Mouse (Mus musculus) heart, adult 18-20 months (tissue): ENCODE measurements around the gene Sptssb. TPM values are rescaled to one million over a fixed set of nuclear protein-coding genes. Genes with fewer than 3 reads are reported as not detected.

ENCODE experiments used
- DNase-seq, 2 experiments: peaks; one replicate each; pipeline ENCODE4 v3.0.0; 2021 to 2022; ENCODE audit warnings: mixed read lengths in 1 of 2
- total RNA-seq, 2 experiments: library from RNA; stranded (reverse); gene quantifications; 2 replicates each; pipeline ENCODE4 v1.2.3; 2021

Gene Sptssb
- total RNA-seq, 2 experiments from 2014 or later, result not detected

DNA sequence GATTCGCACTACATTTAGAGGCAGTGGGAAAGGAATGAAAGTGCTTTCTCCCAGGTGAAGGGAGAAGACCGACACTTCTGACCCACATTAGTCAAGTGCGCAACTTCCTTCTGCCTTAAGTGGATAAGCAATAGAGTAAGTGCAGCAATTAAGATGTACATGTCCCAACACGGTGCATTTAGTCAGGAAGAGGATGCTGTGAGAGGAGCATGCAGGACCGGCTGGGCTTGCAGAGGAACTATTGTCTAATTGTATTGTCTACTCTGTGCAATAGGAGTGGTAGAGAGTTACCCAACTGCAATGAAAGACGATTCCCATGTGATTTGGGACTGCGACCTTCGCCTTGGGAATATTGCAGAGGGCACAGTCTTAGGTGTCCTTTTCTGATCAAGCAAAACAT is 30.2 kb downstream of the Sptssb start:
- no peak for DNase-seq

DNA sequence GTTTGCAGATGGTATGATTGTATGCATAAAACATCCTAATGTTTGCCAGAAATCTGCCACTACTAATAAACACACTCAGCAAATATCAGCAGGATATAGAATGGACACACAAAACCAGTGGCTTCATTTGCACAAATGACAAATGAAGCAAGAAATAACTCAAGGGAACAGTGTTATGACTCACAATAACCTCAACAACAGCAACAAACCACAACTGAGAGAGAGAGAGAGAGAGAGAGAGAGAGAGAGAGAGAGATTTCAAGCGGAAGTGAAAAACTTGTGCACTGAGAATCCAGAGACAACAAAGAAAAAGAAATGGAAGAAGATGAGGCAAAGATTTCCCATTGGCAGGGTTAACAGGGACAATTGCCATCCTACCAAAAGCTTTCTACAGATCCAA is 35.2 kb downstream of the Sptssb start:
- DNase-seq, result no peak

DNA sequence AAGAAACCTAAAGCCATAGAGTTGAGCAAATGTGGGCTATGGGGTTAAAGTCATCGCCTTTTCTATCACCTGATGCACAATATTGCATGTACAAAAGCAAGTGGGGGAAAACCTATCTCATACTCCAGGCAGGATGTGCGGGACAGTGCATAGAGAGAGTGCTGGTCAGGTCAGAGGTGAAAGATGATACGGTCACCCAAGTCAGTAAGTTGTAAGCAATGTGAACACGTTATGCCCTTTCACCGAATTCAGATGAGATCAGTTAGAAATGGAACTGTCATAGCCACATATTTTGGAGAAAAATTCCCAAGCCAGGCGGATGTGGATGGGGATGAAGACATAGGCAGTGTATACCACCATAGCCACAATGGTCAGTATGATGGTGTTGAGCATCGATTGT is 39.1 kb downstream of the Sptssb start:
- DNase-seq, result no peak

DNA sequence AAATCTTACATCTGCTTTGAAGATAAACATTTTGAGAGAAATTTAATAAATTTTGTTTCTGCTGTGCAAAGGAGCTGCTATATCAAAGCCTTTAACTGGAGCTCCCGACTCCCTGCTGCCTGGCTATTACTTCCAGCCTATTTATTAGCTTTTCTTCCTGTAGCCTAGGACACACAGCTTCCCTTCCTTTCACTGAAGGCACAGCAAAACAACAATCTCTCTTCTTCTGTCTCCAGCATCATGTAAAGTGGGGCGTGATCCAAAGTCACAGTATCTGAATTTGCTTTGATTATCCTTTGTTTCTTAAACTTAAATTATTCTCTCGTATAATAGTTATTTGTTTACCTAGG is 39.9 kb downstream of the Sptssb start:
- DNase-seq, result no peak

DNA sequence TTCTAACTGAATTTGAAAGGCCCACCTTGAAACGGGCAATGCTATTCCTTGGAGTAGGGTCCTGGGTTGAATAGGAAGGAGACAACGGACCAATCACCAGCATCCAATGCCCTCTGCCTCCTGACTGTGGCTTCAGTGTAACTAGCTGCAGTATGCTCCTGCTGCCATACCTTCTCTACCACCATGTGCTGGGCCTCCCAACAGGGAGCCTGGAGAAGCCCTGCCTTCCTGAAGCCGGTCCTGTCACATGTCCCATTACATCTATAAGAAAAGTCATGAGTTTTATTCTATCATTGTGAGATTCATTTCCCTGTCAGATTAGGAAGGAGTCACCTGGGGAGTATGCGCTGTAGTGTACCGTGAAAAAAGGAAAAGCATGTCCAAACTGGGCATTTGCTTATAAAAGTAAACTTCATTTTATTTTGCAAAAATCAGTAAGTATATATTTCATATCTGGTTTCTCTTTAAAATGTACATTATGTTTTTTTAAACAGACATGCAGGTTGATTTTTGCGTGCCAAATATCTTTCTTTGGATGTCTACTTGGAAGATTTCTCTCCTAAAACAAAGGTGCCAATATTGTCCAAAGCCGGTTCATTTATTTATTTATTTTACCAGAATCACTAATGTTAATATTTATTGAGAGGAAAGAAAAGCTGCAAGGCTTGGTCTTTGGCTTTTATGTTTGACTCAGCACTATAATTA is 40.4 kb downstream of the Sptssb start:
- no peak for DNase-seq

DNA sequence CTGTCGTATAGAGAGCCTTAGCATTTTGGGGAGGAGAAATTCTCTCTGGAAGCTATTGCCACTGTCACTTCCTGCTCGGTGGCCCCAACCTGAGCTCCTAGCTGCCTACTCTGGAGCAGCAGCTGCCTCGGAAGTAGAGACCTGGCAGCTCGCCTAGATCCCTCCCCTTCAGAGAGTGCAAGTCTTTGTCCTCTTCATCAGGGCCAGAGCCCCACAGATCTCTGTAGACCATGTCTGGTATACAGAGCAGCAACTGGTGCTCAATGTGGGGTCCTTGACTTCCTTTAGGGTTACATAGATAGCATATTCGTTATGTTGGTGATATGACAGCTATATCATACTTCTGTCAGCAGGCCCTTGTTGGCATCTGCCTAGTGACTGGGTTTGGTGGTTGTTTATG is 41.3 kb downstream of the Sptssb start:
- DNase-seq, result no peak

DNA sequence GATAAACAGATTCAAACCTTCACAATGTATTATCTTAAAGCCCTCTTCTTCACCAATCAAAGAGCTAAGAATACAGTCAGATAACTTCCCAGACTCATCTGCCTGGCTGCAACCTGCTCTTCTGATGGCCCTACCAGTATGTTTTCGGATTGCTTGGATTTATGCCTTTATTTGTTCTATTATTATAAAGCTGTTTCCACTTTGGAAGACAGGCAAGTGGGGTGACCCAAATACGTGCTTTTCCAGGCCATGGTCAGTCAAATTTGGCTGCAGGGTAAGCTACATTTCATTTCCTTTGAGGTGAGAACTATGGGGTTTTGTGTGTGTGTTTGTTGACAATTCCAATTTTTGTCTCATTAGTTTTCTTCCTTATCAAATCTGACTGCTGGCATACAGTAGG is 43.2 kb downstream of the Sptssb start:
- no peak for DNase-seq

DNA sequence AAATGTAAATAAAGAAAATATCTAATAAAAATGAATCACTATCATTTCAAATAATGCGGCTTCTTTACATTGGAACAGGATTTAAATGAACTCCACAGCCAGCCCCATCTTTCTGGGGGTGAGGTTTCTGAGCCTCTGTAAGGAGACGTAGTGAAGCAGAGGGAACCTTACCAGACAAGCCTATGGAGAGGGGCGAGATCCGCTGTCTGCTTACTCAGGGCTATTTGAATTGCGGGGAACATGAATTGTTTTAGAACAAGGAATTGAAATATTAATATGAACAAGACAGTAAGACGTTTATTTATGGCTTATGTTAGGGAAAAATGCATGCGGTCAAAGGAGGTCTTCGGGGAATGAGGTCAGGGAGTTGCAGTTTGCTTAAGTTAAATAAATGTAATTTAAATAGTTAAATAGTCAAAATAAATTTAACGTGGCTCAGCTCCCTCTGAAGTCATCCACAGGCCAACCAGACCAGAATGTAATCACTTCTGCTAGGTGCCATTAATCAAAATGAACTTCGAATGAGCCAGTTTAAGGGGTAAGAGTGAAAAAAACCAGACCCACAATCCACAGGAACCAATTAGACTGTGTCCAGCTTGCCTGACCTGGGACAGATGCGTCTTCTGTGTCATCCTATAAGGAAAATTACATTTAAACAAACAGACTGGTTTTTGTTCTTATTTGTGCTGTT is 46.6 kb downstream of the Sptssb start:
- DNase-seq, result no peak

DNA sequence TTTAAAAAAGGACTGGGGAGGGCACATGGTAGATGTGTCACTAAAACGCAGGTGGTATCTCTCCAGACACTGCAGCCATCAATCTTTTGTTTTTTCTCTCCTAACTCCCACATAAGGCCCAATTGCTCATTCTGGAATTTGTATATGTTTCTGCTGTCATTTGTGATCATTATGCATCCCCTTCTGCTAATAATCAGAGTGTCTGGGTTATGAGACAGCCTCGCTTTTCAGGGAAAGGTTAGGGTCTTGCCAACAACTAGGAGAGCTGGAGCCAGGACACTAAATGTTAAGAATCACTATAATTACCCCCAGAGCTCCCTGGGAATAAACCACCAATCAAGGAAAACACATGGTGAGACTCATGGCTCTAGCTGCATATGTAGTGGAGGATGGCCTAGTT is 47.3 kb downstream of the Sptssb start:
- DNase-seq, result no peak

DNA sequence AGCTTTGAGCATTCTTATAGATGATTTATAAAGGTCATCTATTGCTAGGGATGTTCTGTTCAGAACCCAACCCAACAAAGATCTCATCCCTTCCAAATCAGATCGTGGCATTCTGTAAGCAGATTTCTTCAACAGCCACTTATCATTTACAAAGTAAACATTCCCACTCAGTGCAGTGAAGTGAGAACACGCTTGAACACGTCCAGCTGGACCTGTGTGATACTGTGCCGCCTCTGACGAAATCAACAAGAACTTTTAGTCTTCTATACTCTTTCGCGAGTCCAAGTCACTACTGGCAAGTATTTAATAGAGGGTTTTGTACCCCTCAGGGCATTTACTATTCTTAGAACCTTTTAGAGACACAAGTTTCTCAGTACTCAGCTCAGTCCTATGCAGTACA is 51.3 kb downstream of the Sptssb start:
- no peak for DNase-seq

DNA sequence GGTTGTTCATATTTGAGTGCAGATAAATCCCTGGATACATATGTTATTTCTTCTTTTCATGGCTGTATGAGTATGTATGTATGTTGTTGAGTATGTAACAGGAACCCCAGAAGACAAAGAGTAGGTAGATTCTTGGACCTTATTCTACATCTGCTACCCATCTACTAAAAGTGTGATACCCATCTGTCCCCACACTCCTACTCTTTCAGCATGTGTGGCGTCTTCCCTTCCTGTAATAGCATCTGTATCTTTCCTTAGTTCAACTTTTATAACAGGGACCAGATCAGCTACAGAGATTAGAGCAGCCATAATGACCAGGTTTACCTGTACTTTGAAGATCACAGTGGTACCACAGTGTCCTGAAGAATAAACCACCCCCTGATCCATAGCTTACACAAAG is 56.6 kb downstream of the Sptssb start:
- DNase-seq, result no peak

DNA sequence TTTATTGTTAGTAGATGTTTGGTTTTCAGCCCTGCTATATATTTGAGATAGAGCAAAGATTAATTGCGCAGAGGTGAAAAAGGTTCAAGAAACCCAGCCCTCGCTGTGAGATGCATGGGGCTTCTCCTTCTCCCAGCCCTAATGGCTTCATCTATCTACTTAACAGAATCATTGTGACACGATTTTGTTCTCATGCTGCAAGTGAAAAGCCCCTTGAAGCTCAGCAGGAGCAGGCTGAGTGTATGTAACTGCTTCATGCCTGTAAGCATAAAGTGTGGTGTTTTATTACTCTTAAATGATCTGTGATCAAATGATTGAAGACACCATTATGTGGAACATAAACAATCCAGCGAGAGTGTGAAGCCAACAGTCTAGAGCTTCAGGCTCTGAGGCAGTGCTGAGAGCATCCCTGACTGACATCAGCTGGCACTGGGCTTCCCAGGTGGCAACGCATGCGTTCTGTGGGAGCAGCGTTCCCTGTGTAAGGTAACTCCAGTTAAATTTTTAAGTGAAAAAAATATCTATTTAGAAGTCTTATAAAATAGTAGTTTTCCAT is 58.8 kb downstream of the Sptssb start:
- DNase-seq, result no peak

DNA sequence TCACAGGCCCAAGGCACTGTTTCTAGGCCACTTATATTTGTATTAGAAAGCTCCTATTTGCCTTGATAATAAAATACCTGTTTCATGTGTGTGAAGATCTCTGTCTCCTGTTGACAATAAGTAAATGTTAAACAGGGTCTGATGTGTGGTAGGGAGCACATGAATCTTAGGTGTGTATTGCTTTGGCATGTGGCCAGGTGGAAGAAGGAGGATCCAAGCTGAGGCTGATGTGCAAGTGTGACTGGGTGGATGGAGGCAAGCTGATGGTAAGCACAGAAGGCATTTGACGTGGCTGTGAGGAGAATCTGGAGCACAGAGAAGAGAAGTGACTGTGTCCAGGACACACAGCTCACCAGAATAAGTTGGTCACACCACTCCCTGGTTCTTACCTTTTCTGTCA is 60.6 kb downstream of the Sptssb start:
- DNase-seq, result no peak

DNA sequence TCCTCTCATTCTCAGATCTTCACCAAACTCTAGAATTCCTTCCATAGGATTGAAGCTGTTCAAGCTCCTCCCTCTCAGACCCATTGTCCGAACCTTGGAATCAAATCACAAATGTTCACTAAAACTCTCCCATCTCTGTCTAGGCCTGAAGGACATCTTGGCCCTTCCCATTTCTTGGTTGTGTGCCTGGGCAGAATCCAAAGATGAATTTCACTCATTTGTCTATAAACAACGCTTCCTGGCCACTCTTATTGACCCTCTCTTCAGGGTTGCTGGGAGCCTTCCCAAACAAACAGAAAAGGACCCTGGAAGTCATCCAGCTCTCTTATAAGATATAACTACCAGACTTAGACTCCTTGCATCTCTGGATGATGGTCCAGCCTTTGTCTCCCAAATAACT is 61.8 kb downstream of the Sptssb start:
- no peak for DNase-seq

DNA sequence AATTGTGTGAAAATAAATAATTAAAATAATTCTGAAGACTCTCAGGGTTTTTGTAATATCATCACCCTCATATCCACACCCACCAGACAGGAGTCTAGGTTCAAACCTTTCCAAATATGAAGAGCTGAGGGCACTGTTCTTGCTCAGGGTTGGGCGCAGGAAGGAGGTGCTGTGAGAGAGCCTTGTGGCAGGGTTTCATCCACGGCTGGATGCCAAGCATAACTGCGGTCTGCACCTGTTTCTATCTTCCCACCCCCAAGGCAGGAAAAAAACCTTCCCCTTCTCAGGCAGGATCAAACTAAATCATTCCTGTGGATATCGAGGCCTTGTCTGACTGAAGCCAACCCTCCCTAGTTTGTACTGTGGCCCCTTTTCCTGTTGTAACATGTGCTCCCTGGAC is 62.2 kb downstream of the Sptssb start:
- DNase-seq, result no peak

DNA sequence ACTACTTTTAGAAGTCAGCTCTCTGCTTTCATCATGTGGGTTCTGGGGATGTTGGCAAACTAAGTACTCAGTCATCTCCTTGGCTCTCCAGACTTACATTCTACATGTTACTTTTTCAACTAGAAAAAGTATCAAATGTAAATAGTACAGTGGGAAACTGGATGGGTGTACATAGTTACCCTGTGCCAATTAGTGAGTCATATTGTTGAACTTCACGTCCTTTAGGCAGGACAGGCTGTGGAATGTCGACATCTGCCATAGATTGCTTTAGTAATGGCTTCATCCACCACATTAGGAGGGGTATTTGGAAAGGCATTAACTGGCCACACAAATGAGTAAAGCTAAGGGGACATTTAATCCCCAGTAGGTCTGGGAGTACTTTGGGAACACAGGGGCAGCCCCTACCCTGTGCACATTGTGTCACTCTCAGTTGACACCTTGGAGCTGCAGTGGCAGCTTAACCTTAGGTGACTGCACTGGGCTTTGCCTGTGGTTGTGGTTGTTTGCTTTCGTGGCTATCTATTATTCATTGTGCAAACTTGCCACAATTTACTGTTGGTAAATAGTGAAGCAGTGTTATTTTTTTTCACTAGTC is 66.8 kb downstream of the Sptssb start:
- no peak for DNase-seq

DNA sequence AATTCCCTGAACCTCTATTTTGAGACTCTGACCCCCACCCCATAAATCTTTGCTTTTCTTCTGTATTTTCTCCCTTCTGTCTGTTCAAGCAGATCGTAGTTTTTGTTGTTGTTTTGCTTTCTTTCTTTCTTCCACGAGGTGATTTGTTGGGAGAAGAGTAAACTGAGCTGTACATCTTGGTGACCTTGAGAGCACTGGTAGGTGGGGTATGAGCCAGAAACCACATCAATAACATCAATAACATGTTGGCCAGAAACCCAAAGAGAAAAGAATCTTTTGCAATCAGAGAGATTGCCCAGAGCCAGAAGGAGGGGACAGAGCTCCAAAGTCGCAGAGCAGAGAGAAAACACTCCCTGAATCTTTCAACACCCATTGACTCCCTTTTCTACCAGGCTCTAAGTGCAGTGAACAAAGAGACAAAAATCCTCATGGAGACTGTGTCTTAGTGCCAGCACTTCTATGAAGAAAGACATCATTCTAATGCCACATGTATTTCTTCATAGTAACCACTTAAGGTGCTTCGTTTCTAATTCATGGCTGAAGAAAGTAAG is 80.4 kb downstream of the Sptssb start:
- DNase-seq, result no peak

DNA sequence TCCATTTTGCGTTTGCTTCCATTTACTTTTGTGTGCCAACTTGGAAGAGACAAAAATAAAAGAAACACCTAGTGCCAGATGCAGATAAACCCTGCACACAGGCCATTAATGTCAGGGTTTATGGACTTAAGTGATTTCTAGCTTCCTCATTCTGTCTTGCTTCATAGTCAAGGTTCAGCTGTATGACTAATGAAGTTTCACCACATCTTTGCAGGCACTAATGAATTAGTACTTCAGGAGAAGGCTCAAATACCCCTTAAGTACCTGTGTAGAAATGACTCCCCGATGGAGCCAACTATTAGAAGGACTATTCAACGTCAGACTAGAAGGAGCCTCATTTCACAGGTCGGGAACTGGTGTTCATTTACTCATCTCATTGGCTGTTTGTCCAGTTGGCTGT is 86.4 kb downstream of the Sptssb start:
- DNase-seq, result no peak

Other genes with a start within 250 kb of the Sptssb start
- 10 to 100 TPM; 43.9 to 45.7 TPM for gene Nmd3, start 138.0 kb downstream of the Sptssb start, total RNA-seq
- not detected for gene Otol1, start 147.7 kb upstream of the Sptssb start, total RNA-seq